Mouse (Mus musculus) retina, embryonic 14.5 days (tissue): ENCODE data around the gene Dido1.

ENCODE experiments used
- DNase-seq: peaks from one replicate; pipeline ENCODE4 v3.0.0-alpha.2; 2015; ENCODE audit warnings: low spot score

Gene Dido1

GRCm38 (mm10) chr2:180684031-180684430 is 25.8 kb downstream of the Dido1 start:
- DNase-seq = no peak

GRCm38 (mm10) chr2:180683524-180683923 is 26.3 kb downstream of the Dido1 start:
- no peak for DNase-seq

DNA sequence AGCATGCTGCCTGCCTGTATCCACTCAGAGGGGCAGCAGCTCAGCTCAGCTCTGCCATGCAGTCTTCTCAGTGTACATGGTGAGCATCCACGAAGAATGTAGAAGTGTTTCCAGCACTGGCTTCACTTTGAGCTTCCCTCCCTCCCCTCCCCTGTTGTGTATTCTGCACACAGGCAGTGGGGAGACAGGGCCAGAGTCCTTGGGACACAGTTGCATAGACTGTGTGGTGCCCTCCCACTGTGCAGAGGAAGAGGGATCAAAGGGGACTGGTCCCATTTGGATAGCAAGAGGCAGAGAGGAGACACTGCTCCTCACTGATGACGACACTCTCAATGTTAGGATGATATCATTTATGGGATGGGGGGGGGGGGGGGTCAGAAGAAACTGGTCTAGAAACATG is 28.6 kb downstream of the Dido1 start:
- no peak for DNase-seq

GRCm38 (mm10) chr2:180678609-180679140 is 31.1 kb downstream of the Dido1 start:
- DNase-seq = peak; percentile 79

GRCm38 (mm10) chr2:180676706-180677105 is 33.1 kb downstream of the Dido1 start:
- no peak for DNase-seq

- DNase-seq = no peak
These were observed 47.8 kb downstream of the Dido1 start for GRCm38 (mm10) chr2:180662008-180662407.

- no peak for DNase-seq
These were observed 49.3 kb downstream of the Dido1 start for GRCm38 (mm10) chr2:180660521-180660920.

DNA sequence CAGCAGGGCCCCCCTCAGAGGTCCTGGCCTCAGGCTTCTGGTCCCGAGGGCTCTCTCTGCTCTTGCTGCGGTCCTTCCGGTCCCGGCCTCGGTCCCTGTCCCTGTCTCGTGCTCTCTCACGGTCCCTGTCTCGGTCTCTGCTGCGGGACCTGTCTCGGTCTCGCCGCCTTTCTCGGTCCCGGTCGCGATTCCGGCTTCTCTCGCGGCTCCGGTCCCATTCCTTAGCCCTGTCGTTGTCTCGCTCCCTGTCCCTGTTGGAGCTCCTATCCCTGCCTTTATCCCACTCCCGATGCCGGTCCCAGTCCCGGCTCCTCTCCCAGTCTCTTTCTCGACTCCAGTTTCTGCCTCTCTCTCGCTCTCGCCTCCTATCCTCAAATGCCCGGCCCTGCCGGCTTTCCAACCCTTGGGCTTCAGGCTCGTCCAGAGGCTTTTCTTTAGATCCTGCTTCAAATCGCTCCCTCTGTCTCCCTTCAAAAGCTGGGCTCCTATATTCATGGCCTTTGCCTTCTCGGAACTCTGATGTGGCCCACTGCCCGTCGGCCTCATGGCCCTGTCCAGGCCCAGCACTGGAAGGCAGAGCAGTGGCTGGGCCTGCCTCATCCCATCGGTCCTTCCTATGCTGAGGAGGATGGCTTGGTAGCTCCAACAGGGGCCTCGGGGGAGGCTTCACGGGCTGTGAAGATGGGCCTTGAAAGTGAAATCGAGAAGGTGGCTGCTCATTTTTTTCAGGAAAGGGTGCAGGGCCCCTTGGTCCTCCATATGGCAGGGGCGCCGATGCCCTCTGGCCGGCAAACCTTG is 50.2 kb downstream of the Dido1 start:
- no peak for DNase-seq

DNA sequence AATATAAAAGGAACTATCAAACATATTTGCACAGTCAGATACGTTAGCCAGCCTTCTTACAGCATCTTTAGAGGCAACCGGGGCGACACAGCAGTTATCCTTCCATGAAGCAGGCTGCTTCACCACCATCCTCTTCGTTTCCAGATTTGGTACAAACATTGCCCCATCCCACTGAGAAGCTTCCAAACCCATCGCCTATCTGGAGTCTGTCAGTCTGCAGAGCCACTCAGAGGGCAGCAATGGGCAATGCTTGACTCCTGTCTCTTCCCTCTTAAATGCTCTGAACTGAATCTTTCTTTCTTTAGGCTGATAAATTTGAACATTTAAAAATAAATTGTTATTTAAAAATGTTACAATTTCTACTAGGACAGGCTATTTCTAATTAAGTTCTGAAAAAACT is 51.4 kb downstream of the Dido1 start:
- DNase-seq = no peak

- DNase-seq = peak; percentile 87
These were observed 52.3 kb downstream of the Dido1 start for GRCm38 (mm10) chr2:180657394-180658013.

- no peak for DNase-seq
These were observed 54.6 kb downstream of the Dido1 start for GRCm38 (mm10) chr2:180655150-180655549.

DNA sequence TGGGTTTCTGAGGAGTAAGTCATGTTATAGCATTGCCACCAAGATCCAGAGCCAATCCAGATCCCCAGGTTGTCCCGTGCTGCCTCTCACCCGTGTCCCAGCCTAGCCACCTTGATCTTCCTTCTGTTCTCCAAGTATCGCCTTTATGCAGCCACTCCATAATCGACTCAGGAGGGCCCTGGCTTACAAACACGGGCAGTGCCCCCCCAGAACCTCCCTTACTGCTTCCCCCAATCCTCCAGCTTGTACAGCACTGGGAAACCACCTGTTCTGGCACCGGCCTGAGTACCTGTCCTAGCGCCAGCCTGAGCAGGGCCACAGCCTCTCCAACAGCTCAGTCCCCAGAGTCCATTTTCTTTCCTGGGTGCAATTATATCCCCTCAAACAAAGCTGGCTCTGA is 55.1 kb downstream of the Dido1 start:
- no peak for DNase-seq

DNA sequence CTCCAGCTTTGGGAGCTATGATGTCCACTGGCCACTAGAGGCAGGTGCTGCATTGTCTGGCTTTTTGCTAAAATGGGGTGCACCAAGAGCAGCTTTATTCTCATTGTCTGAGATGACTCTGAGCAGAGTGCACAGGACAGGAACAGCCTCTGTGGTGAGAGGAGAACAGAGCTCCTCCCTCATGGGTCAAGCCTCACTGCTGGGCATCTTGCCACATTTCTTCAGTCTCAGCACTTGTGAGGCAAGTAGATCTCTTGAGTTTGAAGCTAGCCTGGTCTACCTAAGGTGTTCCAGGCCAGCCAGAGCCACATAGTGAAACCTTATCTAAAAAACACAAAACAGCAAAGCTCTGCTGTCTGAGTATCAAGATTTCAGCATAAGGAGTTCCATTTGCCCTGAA is 63.0 kb downstream of the Dido1 start:
- DNase-seq = no peak

GRCm38 (mm10) chr2:180643626-180644025 is 66.2 kb downstream of the Dido1 start:
- DNase-seq = no peak

GRCm38 (mm10) chr2:180642555-180643260 is 67.1 kb downstream of the Dido1 start, which contains the start of gene Tcfl5:
Tcfl5 (minus strand) TSS chr2:180642708.
- no peak for DNase-seq

- DNase-seq = no peak
These were observed 67.9 kb downstream of the Dido1 start for GRCm38 (mm10) chr2:180641576-180642554.

GRCm38 (mm10) chr2:180611882-180612281 is 97.9 kb downstream of the Dido1 start:
- DNase-seq = no peak

DNA sequence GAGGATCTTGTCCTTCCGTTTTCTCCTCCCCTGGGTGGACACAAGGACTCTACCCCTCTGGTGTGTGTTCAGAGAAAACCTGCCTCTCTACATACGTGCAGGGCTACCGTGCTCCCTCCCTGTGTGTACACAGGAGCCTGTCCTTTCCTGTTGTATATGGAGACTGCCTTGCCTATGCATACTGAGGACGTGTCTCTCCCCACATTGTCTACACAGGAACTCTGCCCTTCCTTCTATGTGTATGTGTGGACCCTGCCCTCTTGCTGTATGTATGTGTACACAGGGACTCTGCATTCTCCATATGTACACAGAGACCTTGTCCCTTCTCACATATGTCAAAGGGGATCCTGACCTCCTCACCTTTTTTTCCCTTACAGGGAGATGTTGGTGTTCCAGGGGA is 99.5 kb downstream of the Dido1 start:
- DNase-seq = no peak
